Mouse (Mus musculus): Measurements from ENCODE around the gene Hcst.

The Hcst gene

DNA sequence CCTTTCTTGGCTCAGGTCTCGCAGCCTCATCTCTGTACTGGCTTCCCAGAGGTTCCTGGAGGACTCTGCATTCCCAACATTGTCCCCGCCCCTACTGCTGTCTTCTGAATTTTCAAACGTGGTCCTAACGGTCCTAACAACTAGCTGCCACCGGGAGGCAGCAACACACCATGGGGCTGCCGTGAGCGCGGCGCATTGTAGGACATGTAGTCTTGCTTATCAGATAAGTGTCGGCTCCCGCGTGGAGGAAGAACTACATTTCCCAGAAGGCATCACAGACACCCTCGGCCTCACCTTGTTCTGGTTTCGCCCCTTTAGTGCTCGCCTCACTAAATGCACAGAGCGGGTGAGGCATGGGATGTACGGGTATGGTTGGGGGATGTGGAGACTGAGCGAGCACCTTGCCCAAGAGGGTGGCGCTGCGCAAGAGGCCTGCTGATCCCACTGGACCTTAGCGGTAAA lies 46.1 kb downstream of the Hcst start:
- peak; percentile 88 to 93 for DNase-seq (ENCODE audit: low spot score in 2 of 2)

Measured in frontal cortex, postnatal 25 days (tissue).